Mouse (Mus musculus): ENCODE results near the gene Mtfr1l.
A peak's percentile ranks its signal among the peaks of the same experiment; 100 is the strongest.
"Not testable (repeated sequence)": the region's sequence is repeated elsewhere in the genome, so short reads cannot be mapped to it uniquely, and the experiment has no call there.

Gene Mtfr1l

DNA sequence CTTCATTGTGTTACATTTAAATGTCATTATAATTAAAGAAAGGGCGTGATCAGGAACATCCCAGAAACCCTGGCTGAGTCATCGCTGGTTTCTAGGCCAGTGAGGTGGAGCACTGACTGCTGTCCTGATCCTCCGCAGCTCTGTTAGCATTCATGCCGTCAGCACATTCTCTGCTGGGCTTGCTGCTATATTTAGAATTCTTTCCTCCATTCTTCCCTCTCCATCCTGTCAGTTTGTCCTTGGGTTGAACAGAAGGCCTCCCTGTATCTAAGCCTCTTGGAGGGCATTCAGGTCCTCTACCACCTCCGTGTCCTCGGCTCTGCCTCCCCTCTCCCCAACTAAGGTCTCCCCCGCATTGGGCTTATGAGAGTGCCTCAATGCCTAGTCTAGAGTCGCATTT is 18.2 kb downstream of the Mtfr1l start:
- peak; percentile 67 for DNase-seq (ENCODE audit: low spot score)

DNA sequence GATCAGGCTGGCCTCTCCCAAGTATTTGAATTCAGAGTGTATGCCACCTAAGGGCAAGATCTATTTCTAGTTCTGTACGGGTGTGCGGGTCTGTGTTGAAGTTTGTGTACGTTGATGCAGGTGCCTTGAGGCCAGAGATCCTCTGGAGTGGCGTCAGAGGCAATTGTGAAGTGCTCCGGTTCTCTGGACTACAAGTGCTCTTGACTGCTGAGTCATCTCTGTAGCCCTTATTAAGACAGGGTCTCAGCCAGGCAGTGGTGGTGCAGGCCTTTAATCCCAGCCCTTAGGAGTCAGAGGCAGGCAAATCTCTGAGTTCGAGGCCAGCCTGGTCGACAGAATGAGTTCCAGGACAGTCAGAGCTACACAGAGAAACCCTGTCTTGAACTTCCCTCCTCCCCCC is 19.6 kb downstream of the Mtfr1l start:
- DNase-seq (ENCODE audit: low spot score) = no peak

DNA sequence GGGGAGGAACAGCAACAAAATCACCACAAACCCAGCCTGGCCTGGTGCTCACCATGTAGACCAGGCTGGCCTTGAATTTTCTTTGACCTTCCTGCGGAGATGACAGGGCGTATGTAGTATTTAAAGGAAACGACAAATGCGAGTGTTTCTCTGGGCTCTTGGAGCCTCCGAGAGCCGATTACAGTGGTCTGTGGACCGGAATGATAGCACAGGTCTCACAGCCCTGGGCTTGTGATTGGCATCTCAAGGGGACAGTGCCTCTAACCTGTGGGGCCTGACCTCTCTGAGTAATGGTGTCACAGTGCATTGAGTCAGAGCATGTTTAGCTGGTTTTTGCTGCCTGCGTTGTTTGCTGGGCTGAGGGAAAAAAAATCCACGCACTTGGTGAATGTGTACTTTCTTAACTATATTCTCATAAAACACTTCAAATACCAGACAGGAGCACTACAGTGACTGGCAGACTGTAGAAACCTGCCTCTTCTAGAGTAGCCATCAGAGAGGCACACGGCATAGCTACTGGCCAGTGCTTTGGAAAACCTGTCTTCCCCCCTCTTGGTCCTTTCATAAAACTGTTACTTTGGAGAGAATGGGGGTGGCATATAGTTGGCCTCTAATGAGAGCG is 20.8 kb downstream of the Mtfr1l start:
- peak; percentile 50 for DNase-seq (ENCODE audit: low spot score)

DNA sequence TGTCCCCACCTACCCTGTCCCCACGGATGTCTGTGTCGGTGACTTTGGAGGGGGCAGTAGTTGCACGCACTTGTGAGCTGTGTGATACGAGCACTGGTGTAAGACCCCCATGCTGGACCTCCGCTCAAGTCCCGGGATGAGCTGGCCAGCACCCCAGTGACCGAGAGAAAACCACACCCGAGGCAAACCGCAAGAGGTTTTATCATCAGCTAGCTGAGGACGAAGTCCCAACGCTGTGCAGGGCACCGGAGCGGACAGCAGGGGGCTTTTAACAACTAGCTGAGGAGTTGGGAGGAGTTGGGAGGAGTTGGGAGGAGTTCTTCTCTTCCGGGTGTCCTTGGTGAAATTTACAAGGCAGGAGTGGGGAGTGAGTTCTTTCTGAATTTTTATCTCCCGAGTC is 22.4 kb downstream of the Mtfr1l start:
- DNase-seq (ENCODE audit: low spot score) = peak; percentile 83

- no peak for DNase-seq (ENCODE audit: low spot score)
Observed at GRCm38 (mm10) chr4:134511730-134512129, 23.5 kb downstream of the Mtfr1l start.

GRCm38 (mm10) chr4:134510845-134511411 is 24.3 kb downstream of the Mtfr1l start, which contains the start of gene Aunip:
Gene Aunip (plus strand): TSS chr4:134510999.
- DNase-seq (ENCODE audit: low spot score) = peak; percentile 94

DNA sequence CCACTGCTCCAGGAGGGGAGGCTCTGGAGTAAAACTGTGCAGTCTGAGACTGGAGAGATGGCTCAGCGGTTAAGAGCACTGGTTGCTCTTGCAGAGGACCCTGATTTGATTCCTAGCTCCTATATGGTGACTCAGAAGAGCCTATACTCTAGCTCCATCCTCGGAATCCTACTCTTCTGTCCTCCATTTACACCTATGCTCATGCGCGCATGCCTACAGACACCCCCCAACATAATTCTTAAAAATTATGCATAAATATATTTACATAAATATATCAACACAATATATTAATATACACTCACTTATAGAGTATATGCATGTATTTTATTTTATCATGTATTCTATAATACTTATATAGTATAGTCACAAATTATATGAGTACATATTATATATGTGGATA is 24.8 kb downstream of the Mtfr1l start:
- no peak for DNase-seq (ENCODE audit: low spot score)

DNA sequence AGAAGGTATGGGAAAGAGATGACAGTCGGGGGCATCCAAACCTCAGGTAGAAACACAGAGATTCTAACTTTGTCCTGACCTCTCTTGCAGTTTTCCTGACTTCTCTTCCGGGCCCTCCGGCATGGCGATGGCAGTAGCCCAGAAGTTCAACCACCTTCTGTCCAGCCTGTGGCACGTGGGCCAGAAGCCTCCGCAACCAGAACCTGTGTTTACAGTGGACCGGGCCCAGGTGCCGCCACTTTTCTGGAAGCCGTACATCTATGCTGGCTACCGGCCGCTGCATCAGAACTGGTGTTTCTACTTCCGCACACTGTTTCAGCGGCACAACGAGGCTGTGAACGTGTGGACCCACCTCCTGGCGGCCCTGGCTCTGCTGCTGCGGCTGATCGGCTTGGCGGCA is 28.5 kb downstream of the Mtfr1l start:
- DNase-seq (ENCODE audit: low spot score) = no peak

DNA sequence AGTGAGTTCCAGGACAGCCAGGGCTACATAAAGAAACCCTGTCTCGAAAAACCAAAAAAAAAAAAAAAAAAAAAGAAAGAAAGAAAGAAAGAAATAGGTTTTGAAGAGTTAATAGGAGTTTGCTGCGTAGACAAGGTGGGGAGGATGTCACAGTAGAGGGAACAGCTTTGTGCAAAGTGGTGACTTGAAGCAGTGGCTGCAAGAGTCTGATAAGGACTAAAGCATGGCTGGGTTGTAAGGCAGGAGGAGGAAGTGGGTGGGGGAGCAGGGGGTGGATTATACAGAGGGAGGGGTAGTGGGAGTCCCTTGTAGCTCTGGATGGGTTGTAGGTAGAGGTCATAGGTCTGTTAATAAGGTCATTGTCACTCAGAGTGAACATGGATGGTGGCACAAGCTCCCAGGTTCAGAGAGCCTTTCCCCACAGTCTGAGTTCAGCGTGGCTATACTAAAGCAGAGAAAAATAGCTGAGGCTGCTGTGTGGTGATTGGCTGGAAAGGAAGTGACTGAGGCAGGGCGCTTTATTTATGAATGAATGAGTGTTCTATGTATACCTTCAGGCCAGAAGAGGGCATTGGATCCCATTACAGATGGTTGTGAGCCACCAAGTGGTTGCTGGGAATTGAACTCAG is 29.1 kb downstream of the Mtfr1l start:
- DNase-seq (ENCODE audit: low spot score) = no peak

DNA sequence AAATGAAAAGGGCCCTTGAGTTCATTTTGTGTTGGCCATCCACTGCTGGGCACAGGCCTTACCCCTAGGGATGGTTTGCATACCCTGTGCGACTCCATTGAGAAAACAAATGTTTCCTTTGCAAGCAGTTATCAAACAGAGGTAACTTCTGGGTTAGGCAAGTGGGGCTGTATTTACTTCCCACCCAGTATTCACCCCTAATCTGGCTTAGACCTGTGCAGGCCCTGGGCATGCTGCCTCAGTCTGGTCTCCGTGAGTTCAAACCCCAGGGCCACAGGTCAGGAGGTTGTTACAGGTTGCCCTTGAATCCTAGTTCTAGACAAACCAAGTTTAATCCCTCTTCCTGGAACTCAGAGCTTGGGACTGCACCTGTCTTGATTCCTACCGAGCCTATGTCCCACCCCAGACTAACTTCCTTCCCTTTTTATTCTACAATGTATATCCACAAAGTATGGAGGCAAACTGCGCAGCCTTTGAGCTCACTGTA is 29.8 kb downstream of the Mtfr1l start:
- DNase-seq (ENCODE audit: low spot score) = no peak

- no peak for DNase-seq (ENCODE audit: low spot score)
Observed at GRCm38 (mm10) chr4:134503686-134504357, 31.4 kb downstream of the Mtfr1l start.

- DNase-seq (ENCODE audit: low spot score) = no peak
Observed at GRCm38 (mm10) chr4:134501095-134501494, 34.1 kb downstream of the Mtfr1l start.

GRCm38 (mm10) chr4:134498983-134499382 is 36.2 kb downstream of the Mtfr1l start:
- not testable (repeated sequence) for DNase-seq (ENCODE audit: low spot score)

DNA sequence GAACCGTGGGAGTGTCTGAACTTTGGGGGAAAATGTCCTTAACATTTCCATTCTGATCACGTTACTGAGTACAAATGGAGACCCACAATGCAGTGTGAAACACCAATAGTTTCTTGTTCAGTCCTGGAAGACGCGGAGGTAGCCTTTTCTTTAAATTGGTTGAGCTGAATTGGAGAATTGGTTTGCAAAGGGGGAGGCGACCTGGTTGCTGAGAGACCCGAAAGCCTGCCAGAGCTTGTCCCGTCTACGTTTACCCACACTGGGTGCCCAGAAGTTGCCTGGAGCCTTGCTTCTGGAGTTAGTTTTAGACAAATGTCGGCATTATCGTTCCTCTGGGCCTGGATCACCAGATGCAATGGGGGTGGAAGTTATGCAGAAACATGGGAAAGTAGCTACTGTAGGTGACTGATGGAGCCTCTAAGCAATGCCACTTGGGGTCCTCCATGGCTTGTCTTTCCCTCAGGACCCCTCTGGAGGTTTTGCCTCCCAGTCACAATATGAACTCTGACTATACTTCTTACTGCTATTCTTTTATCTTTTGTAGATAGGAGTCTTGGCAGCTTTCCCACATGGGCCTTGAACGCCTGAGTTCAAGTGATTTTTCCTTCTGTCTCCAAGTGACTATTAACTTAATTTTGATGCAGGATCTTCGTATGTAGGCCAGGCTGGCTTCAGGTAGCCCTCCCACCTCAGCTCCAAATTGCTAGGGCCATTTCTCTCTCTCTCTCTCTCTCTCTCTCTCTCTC is 37.0 kb downstream of the Mtfr1l start:
- no peak for DNase-seq (ENCODE audit: low spot score)

- no peak for DNase-seq (ENCODE audit: low spot score)
Observed at GRCm38 (mm10) chr4:134497223-134497622, 38.0 kb downstream of the Mtfr1l start.

DNA sequence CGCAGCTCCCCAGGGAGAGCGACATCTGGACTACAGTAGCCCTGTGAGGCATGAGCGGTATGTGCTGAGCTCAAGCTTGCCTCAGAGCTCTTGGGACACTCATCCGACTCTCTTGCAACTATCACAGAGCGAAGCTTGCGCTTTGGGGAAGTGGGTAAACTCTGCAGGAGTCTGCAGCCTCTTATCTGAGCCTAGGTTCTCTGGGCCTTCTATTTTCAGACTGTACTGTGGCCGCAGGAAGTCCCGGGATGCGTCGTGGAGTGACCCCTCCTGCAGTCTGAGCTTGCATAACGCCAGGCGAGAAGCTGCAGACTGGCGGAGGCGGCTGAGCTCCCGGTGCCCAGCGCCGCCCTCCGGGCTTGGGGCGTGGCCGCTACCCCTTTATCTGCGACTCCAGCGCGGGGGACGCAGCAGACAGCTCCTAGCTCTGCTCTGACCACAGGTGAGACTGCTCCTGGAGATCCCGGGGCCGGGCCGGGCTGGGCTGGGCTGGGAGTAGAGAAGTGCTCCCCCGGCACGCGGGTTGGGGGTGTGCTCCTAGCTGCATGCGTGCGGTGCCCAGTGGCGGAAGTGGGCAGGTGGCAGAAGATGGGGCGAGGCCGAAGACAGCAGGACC is 38.5 kb downstream of the Mtfr1l start, which contains the start of gene Paqr7:
TSS of gene Paqr7 (plus strand) at position 103 of the 616 bp plus-strand sequence.
- peak; percentile 82 for DNase-seq (ENCODE audit: low spot score)

DNA sequence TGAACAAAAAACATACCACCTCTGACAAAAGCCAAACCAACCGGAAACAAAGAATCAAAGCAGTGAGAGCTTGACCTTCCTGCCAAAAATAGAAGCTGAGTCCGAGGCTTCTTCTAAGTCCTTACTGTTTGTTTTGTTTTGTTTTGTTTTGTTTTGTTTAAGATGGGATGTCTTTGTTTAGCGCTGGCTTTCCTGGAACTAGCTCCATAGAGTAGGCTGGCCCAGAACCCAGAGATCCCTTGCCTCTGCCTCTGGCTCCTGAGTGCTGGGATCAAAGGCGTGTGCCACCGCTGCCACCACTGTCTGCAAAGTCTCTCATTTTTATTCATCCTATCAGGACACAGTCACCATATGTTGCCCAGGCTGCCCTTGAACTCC is 39.7 kb downstream of the Mtfr1l start:
- no peak for DNase-seq (ENCODE audit: low spot score)

DNA sequence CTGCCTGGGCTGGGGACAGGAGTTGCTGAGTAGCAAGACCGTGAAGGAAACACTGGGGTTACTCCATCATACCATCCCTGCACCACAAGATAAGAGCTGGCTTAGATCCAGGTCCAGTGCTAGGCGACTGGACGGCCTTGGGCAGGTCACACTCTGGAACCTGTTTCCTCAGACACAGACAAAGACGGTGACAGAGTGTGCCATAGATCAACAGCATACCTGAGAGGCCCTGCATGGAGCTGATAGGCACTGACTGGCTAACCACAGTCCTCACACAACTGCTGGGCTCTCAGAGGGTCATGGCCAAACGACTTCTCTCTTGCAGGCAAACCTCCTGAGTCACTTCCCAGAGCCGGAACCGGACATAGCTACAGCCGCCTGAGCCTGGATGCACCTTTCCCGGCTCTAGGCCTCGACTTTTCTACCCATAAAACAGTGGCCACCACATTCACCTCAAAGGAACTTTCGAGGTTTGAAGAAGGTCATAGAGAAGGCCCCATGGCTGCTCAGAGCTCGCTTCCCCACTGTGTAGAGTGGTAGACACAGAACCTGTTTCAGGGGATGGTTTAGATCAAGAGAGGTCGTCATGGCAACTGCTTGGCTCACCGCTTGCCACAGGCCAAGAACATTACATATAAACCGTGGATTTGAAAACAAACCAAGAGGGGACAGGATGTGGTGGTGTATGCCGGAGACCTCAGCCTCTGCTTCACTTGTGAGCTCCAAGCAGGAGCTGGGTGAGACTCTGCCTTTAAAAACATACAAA is 40.2 kb downstream of the Mtfr1l start:
- DNase-seq (ENCODE audit: low spot score) = no peak

DNA sequence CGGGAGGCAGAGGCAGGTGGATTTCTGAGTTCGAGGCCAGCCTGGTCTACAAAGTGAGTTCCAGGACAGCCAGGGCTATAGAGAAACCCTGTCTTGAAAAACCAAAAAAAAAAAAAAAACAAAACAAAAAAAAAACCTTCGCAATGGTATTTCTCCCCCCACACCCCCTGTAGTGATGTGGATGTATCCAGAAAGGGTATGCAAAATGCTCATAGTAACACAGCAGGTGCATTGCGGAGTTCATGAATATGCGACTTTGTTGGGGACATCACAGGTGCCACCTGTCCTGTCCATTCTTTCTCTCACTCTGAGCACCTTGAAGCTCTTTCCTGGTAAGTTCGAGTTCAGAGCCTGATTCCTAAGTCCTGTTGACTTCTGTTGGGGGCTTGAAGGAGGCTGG is 41.0 kb downstream of the Mtfr1l start:
- not testable (repeated sequence) for DNase-seq (ENCODE audit: low spot score)

GRCm38 (mm10) chr4:134491716-134492115 is 43.5 kb downstream of the Mtfr1l start:
- DNase-seq (ENCODE audit: low spot score) = peak; percentile 81

Data from urinary bladder, postnatal 14 days (tissue).